ENCODE assay signal across 19 mouse cellular contexts in the genomic region with DNA sequence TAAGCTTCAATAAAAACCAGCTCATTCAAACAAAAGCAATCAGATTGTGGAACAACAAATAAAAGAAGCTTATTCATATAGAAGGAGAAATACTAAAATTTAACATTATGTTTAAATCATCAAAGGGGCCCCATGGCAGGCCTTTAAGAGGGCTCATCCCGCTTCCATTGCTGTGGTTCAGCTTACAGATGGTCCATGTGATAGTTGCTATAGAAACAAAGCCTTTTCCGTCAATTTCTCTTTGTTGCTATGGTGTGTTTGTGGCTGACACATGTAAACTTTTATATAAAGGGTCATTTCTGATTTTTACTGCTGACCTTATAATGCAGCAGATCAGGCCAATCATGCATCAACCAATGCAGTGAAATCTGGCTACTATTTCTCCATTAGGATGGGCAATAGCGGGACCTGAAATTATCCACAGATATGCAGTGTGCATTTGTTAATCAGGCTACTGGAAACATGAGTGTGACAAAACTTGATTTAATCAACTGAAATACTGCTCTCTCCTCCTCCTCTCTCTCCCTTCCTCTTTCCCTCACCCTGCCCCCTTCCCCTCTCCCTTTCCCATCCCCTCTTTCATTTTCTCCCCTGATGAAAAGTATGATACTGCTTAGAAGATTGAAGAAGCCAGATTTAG. TPM values are rescaled to one million over a fixed set of nuclear protein-coding genes. Genes with fewer than 3 reads are reported as not detected.
DNase-seq lines count a peak whose midpoint lies in the region; ATAC-seq lines count a peak whose summit lies in the region.
"Had no signal": no experiment of that assay in that cellular context is flagged by ENCODE, and none has a peak within 500 bp of the region (broad histone marks: within the 10 kb centered on the region; RNA-seq: fewer than 3 reads in every experiment).

No protein-coding gene starts in this region.

- no peaks in the 10 kb centered on the region for H3K27me3 ChIP-seq in neural tube, embryonic 12.5 days (replicated peaks)
- no peaks in the 10 kb centered on the region for H3K27me3 ChIP-seq in hindbrain, embryonic 12.5 days
- H3K27me3 ChIP-seq in midbrain, embryonic 13.5 days: no peaks in the 10 kb centered on the region
- H3K27me3 ChIP-seq in neural tube, embryonic 15.5 days (replicated peaks): no peaks in the 10 kb centered on the region
- H3K27me3 ChIP-seq: heart, embryonic 13.5 days had no signal

- H3K4me2 ChIP-seq in neural tube, embryonic 12.5 days (replicated peaks): no peak overlapping the region
- no peak overlapping the region for H3K4me2 ChIP-seq in hindbrain, embryonic 12.5 days (replicated peaks)
- H3K4me2 ChIP-seq in midbrain, embryonic 13.5 days (replicated peaks): no peak overlapping the region
- H3K4me2 ChIP-seq in neural tube, embryonic 15.5 days: no peak overlapping the region
- H3K4me2 ChIP-seq: heart, embryonic 13.5 days; liver, embryonic 11.5 days had no signal

- H3K9ac ChIP-seq in neural tube, embryonic 12.5 days: no peak overlapping the region
- no peak overlapping the region for H3K9ac ChIP-seq in hindbrain, embryonic 12.5 days
- H3K9ac ChIP-seq in midbrain, embryonic 13.5 days (replicated peaks): no peak overlapping the region
- H3K9ac ChIP-seq in neural tube, embryonic 15.5 days (replicated peaks): no peak overlapping the region
- H3K9ac ChIP-seq: heart, embryonic 13.5 days had no signal

- 0 out of 2 replicates have a peak, but pooled peaks have one; percentile 51 for ATAC-seq in neural tube, embryonic 12.5 days (ENCODE audit: low FRiP score, low read depth)
- peak; percentile 68 for ATAC-seq in hindbrain, embryonic 12.5 days (ENCODE audit: low FRiP score)
- peak; percentile 70 for ATAC-seq in midbrain, embryonic 13.5 days
- ATAC-seq in neural tube, embryonic 15.5 days (ENCODE audit: low FRiP score): peak; percentile 83
- no peak for ATAC-seq in frontal cortex, adult (ENCODE audit: low TSS enrichment)

- H3K36me3 ChIP-seq in neural tube, embryonic 12.5 days: no peaks in the 10 kb centered on the region
- no peaks in the 10 kb centered on the region for H3K36me3 ChIP-seq in hindbrain, embryonic 12.5 days
- no peaks in the 10 kb centered on the region for H3K36me3 ChIP-seq in midbrain, embryonic 13.5 days
- H3K36me3 ChIP-seq in neural tube, embryonic 15.5 days: no peaks in the 10 kb centered on the region
- H3K36me3 ChIP-seq: heart, embryonic 13.5 days had no signal

- DNase-seq in neural tube, embryonic 10.5 days (ENCODE audit: extremely low spot score, low spot score): no peak
- no peak for DNase-seq in kidney, adult 11 months
- DNase-seq in lung, postnatal 4 days: no peak
- DNase-seq: cerebellum, postnatal 14 days; embryo, embryonic 11 days; gastrocnemius, postnatal 10 days; heart, adult 18-20 months; kidney, adult 9 months; kidney, postnatal 25 days; layer of hippocampus, adult 9-11 months; lung, adult 18-20 months; thymus, postnatal 14 days had no signal

- no peaks in the 10 kb centered on the region for H3K9me3 ChIP-seq in neural tube, embryonic 12.5 days
- no peaks in the 10 kb centered on the region for H3K9me3 ChIP-seq in hindbrain, embryonic 12.5 days (replicated peaks)
- H3K9me3 ChIP-seq in midbrain, embryonic 13.5 days: no peaks in the 10 kb centered on the region
- H3K9me3 ChIP-seq in neural tube, embryonic 15.5 days (replicated peaks): no peaks in the 10 kb centered on the region
- H3K9me3 ChIP-seq: heart, embryonic 13.5 days had no signal

- H3K4me1 ChIP-seq in neural tube, embryonic 12.5 days: no peaks in the 10 kb centered on the region
- peaks cover 3% of the 10 kb centered on the region; the same call in 1 of the 2 replicates for H3K4me1 ChIP-seq in hindbrain, embryonic 12.5 days
- H3K4me1 ChIP-seq in midbrain, embryonic 13.5 days (replicated peaks): peaks cover 17% of the 10 kb centered on the region
- H3K4me1 ChIP-seq in neural tube, embryonic 15.5 days: peaks cover 11% of the 10 kb centered on the region

- 61% methylated on average over 3 of the region's 3 CpGs for WGBS in neural tube, embryonic 12.5 days
- WGBS in hindbrain, embryonic 12.5 days: 61% methylated on average over 3 of the region's 3 CpGs
- 41% methylated on average over 3 of the region's 3 CpGs for WGBS in midbrain, embryonic 13.5 days
- WGBS in neural tube, embryonic 15.5 days: 52% methylated on average over 3 of the region's 3 CpGs

- no peak overlapping the region for H3K4me3 ChIP-seq in neural tube, embryonic 12.5 days
- H3K4me3 ChIP-seq in hindbrain, embryonic 12.5 days: no peak overlapping the region
- H3K4me3 ChIP-seq in midbrain, embryonic 13.5 days (replicated peaks): no peak overlapping the region
- no peak overlapping the region for H3K4me3 ChIP-seq in neural tube, embryonic 15.5 days (replicated peaks)
- H3K4me3 ChIP-seq: heart, embryonic 13.5 days had no signal

- no peak overlapping the region for H3K27ac ChIP-seq in neural tube, embryonic 12.5 days
- H3K27ac ChIP-seq in hindbrain, embryonic 12.5 days: no peak overlapping the region
- peak overlapping the region; percentile 47; the same call in 1 of the 2 replicates for H3K27ac ChIP-seq in midbrain, embryonic 13.5 days
- H3K27ac ChIP-seq in neural tube, embryonic 15.5 days (replicated peaks): 0 out of 2 replicates have a peak overlapping the region, but pooled peaks have one; percentile 37
- H3K27ac ChIP-seq: heart, embryonic 13.5 days had no signal

RNA-seq across cellular contexts. Expression of a gene that starts 54.4 kb away (rescaled TPM):
- 1.7 and 2.0 TPM in 2 replicates for polyA plus RNA-seq in neural tube, embryonic 12.5 days (2016; fragmentation: Nextera tagmentation; extraction: Ambion mirVana)
- polyA plus RNA-seq in hindbrain, embryonic 12.5 days (2016; fragmentation: Nextera tagmentation; extraction: Ambion mirVana): 3.6 TPM in 2 replicates
- polyA plus RNA-seq in midbrain, embryonic 13.5 days (2015; fragmentation: Nextera tagmentation; extraction: Ambion mirVana): 3.3 and 3.9 TPM in 2 replicates
- 6.0 and 6.9 TPM in 2 replicates for polyA plus RNA-seq in neural tube, embryonic 15.5 days (2015; fragmentation: Nextera tagmentation; extraction: Ambion mirVana)

Comparison
In these comparisons a context has a peak if more than half of its experiments do, and no peak if none do; other contexts are left out.
1. H3K27ac ChIP-seq: peak in midbrain, embryonic 13.5 days (single experiment) and neural tube, embryonic 15.5 days (single experiment); none in neural tube, embryonic 12.5 days (single experiment) and hindbrain, embryonic 12.5 days (single experiment).